Mouse (Mus musculus) myocyte (in vitro differentiated cells): ENCODE measurements around the gene Rnf11. TPM values are rescaled to one million over a fixed set of nuclear protein-coding genes. Genes with fewer than 3 reads are reported as not detected.

Experiments
- H3K27me3 ChIP-seq: one replicate; pipeline ENCODE4 v1.6.1; 2011; ENCODE audit not compliant: control insufficient read depth, insufficient read depth, insufficient read length
- H3K36me3 ChIP-seq: one replicate; pipeline ENCODE4 v1.6.1; 2011; ENCODE audit not compliant: control insufficient read depth, insufficient read depth
- H3K4me2 ChIP-seq: one replicate; pipeline ENCODE4 v1.6.1; 2011; ENCODE audit warnings: low read depth, control low read depth
- H3K4me3 ChIP-seq: one replicate; pipeline ENCODE4 v1.5.1; 2011; ENCODE audit warnings: mild to moderate bottlenecking, control low read depth, moderate library complexity
- H3K79me2 ChIP-seq: one replicate; pipeline ENCODE4 v1.6.1; 2011; ENCODE audit not compliant: control insufficient read depth, insufficient read depth
- H3ac ChIP-seq: one replicate; pipeline ENCODE4 v1.6.1; 2011; ENCODE audit not compliant: control insufficient read depth, insufficient read length
- CEBPB ChIP-seq: IDR thresholded peaks from 2 replicates; pipeline ENCODE4 v1.6.1; 2011; ENCODE audit warnings: mild to moderate bottlenecking, moderate library complexity; ENCODE audit not compliant: poor library complexity, insufficient read depth, severe bottlenecking
- E2F4 ChIP-seq: IDR thresholded peaks from one replicate; pipeline ENCODE4 v1.6.1; 2011; ENCODE audit warnings: mild to moderate bottlenecking, control low read depth, moderate library complexity; ENCODE audit not compliant: insufficient read depth
- MAX ChIP-seq: IDR thresholded peaks from one replicate; pipeline ENCODE4 v1.6.1; 2011; ENCODE audit warnings: low read depth, mild to moderate bottlenecking, control low read depth
- MYOD1 ChIP-seq, 3 experiments: IDR thresholded peaks; one replicate each; pipeline ENCODE4 v1.6.1; 2011; ENCODE audit warnings: control low read depth in 2 of 3, low read depth in 2 of 3, mild to moderate bottlenecking in 2 of 3, moderate library complexity in 1 of 3; ENCODE audit not compliant: insufficient read length in 2 of 3, control insufficient read depth in 1 of 3
- MYOG ChIP-seq, 3 experiments: IDR thresholded peaks; one replicate each; pipeline ENCODE4 v1.6.1; 2011; ENCODE audit warnings: control low read depth in 2 of 3, low read depth in 2 of 3, mild to moderate bottlenecking in 2 of 3; ENCODE audit not compliant: insufficient read length in 2 of 3, control insufficient read depth in 1 of 3, insufficient read depth in 1 of 3
- POLR2A ChIP-seq: IDR thresholded peaks from one replicate; pipeline ENCODE4 v1.6.1; 2011; ENCODE audit warnings: low read depth, mild to moderate bottlenecking, control low read depth, moderate library complexity; ENCODE audit not compliant: insufficient read length
- POLR2AphosphoS2 ChIP-seq: IDR thresholded peaks from one replicate; pipeline ENCODE4 v1.6.1; 2011; ENCODE audit warnings: low read depth, control low read depth; ENCODE audit not compliant: insufficient read length
- REST ChIP-seq: IDR thresholded peaks from one replicate; pipeline ENCODE4 v1.6.1; 2011; ENCODE audit warnings: mild to moderate bottlenecking, control low read depth, moderate library complexity; ENCODE audit not compliant: insufficient read depth, insufficient read length
- SRF ChIP-seq: IDR thresholded peaks from one replicate; pipeline ENCODE4 v1.6.1; 2011; ENCODE audit warnings: low read depth; ENCODE audit not compliant: control insufficient read depth, insufficient read length
- TCF12 ChIP-seq: IDR thresholded peaks from one replicate; pipeline ENCODE4 v1.6.1; 2011; ENCODE audit warnings: mild to moderate bottlenecking, control low read depth; ENCODE audit not compliant: poor library complexity, insufficient read depth, severe bottlenecking
- TCF3 ChIP-seq: IDR thresholded peaks from one replicate; pipeline ENCODE4 v1.6.1; 2011; ENCODE audit warnings: low read depth, control low read depth; ENCODE audit not compliant: insufficient read length
- USF1 ChIP-seq: IDR thresholded peaks from one replicate; pipeline ENCODE4 v1.6.1; 2011; ENCODE audit warnings: low read depth, mild to moderate bottlenecking, control low read depth, moderate library complexity
- polyA plus RNA-seq: library from polyadenylated mRNA; unstranded; fragments of >200 nt; fragmentation: generic; extraction: Trizol; gene quantifications from one replicate; pipeline ENCODE4 v1.2.1, GENCODE M21; 2012; ENCODE audit warnings: missing spikeins

Rnf11 gene
- polyA plus RNA-seq, 1 experiment: 127 TPM

GRCm38 (mm10) chr4:109493581-109493980, 9.1 kb upstream of the Rnf11 start:
- Histone ChIP-seq H3K4me2 (no peak overlapping the region), H3K27me3 (no peaks in the 10 kb centered on the region), H3ac (no peak overlapping the region), H3K36me3 (no peaks in the 10 kb centered on the region), H3K4me3 (no peak overlapping the region), H3K79me2 (no peaks in the 10 kb centered on the region)
- TF ChIP-seq USF1 (no peak), REST (no peak), MYOG (IDR thresholded peaks at IDR 0.05; ENCODE audit: control insufficient read depth in 1 of 3, insufficient read depth in 1 of 3, insufficient read length in 2 of 3, low read depth in 2 of 3) (no peak), SRF (no peak), TCF12 (no peak), MAX (no peak)

- TF ChIP-seq USF1: no peak
- TF ChIP-seq POLR2A: no peak
- TF ChIP-seq MYOG (IDR thresholded peaks at IDR 0.05; ENCODE audit: control insufficient read depth in 1 of 3, insufficient read depth in 1 of 3, insufficient read length in 2 of 3, low read depth in 2 of 3): no peak
- no peak for TF ChIP-seq TCF12
- H3K4me2 ChIP-seq: no peak overlapping the region
- H3K79me2 ChIP-seq: no peaks in the 10 kb centered on the region
- H3K36me3 ChIP-seq: no peaks in the 10 kb centered on the region
- no peak overlapping the region for H3K4me3 ChIP-seq
- H3K27me3 ChIP-seq: no peaks in the 10 kb centered on the region
- H3ac ChIP-seq: no peak overlapping the region
These were observed 4.3 kb upstream of the Rnf11 start for GRCm38 (mm10) chr4:109488812-109489211.

DNA sequence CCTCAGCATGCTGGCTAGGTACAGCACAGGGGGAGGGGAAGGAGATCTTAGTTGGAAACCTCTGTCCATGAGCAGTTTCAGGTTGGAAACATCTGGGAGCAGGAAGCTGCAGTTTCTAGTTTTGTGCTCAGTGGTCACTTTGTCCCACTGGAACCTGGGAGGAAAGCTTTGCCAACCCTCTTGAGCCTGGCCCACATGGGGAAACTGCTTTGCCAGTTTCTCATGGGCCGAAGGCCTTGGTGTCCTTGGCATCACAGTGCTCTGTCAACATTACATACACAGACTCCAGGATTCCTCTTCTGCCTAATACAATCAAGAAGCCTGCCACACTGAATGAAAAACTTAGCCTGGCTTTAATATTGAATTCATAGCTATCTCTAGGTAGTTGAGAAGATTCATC, 1.8 kb downstream of the Rnf11 start:
- no peaks in the 10 kb centered on the region for H3K79me2 ChIP-seq
- TF ChIP-seq MAX (no peak), SRF (no peak), MYOG (IDR thresholded peaks at IDR 0.05; ENCODE audit: control insufficient read depth in 1 of 3, insufficient read depth in 1 of 3, insufficient read length in 2 of 3, low read depth in 2 of 3) (no peak), POLR2AphosphoS2 (no peak), TCF3 (no peak), REST (no peak), MYOD1 (IDR thresholded peaks at IDR 0.05; ENCODE audit: control insufficient read depth in 1 of 3, insufficient read length in 2 of 3, low read depth in 2 of 3) (no peak), TCF12 (no peak), E2F4 (no peak), CEBPB (no peak), USF1 (no peak), POLR2A (no peak)
- no peak overlapping the region for H3K4me3 ChIP-seq
- H3ac ChIP-seq: no peak overlapping the region
- H3K36me3 ChIP-seq: no peaks in the 10 kb centered on the region
- no peaks in the 10 kb centered on the region for H3K27me3 ChIP-seq
- H3K4me2 ChIP-seq: no peak overlapping the region

- Histone ChIP-seq H3K4me2 (no peak overlapping the region), H3K4me3 (no peak overlapping the region), H3K36me3 (no peaks in the 10 kb centered on the region), H3K27me3 (no peaks in the 10 kb centered on the region), H3ac (no peak overlapping the region), H3K79me2 (no peaks in the 10 kb centered on the region)
- TF ChIP-seq CEBPB (no peak), SRF (no peak), MAX (no peak), MYOD1 (IDR thresholded peaks at IDR 0.05; ENCODE audit: control insufficient read depth in 1 of 3, insufficient read length in 2 of 3, low read depth in 2 of 3) (no peak)
These were observed 3.1 kb downstream of the Rnf11 start for GRCm38 (mm10) chr4:109481424-109481823.

DNA sequence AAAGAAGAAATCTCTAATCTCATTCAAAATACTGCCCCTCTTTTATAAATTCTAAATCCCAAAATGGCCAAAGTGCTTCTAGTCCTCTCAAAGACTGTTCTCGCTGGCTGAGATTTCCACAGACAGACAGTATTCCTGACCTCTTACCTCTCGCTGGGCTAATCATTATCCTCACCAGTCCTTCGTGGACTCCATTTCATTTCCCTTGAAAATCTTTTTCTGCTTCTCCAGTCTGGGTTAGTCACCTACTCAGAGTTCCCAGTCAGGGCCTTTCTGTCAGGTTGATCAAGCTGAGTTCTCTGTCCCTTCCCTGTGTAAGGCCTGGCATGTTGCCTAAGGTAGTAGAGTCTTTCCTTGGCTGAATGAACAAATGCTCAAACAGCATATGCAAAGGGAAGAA, 7.1 kb downstream of the Rnf11 start:
- H3K79me2 ChIP-seq: peaks cover 37% of the 10 kb centered on the region
- H3K4me3 ChIP-seq: peak overlapping the region; percentile 91
- H3K36me3 ChIP-seq: no peaks in the 10 kb centered on the region
- no peak overlapping the region for H3ac ChIP-seq
- no peak overlapping the region for H3K4me2 ChIP-seq
- TF ChIP-seq MAX (no peak), SRF (no peak), MYOG (IDR thresholded peaks at IDR 0.05; ENCODE audit: control insufficient read depth in 1 of 3, insufficient read depth in 1 of 3, insufficient read length in 2 of 3, low read depth in 2 of 3) (no peak), USF1 (no peak), POLR2A (no peak), REST (no peak), POLR2AphosphoS2 (no peak), TCF3 (no peak), TCF12 (no peak)
- H3K27me3 ChIP-seq: no peaks in the 10 kb centered on the region
